Mouse (Mus musculus): ENCODE results near the gene C1qtnf3.

DNA sequence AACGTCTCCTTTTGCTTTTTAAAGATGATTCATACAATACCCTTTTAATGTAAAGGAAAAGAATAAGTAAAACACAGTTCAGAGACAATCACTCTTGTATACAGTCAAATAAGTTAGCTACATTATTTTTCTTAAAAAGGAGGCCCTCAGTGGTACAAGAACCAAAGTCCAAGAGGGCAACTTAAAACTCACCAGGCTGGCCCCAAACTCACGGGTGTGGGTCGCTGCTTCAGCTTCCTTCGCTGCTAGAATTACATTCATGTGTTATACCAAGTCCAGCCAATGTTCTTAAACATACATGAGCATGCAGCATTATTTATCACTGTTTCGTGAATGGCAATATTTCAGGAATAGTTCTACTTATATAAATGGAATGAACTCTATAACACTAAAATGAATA, 18.6 kb downstream of the C1qtnf3 start:
- TF ChIP-seq GATA1 (IDR thresholded peaks at IDR 0.05; ENCODE audit: borderline replicate concordance, low read length) (no peak), CTCF (IDR thresholded peaks at IDR 0.05; ENCODE audit: low read depth, low read length) (no peak), GATA2 (IDR thresholded peaks at IDR 0.05; ENCODE audit: borderline replicate concordance, low read depth, low read length) (no peak), TAL1 (conservative IDR thresholded peaks at IDR 0.05; ENCODE audit: low read depth, low read length) (no peak)
